Mouse (Mus musculus) spleen, adult 2 months (tissue): ENCODE measurements around the gene Kcnh6.

Experiments used
- CTCF ChIP-seq: fragments of 200-500 bp; IDR thresholded peaks from 2 replicates; pipeline ENCODE4 v1.5.1; 2011; ENCODE audit warnings: mild to moderate bottlenecking, inconsistent platforms; ENCODE audit not compliant: insufficient read depth, insufficient read length, insufficient replicate concordance; ENCODE audit errors: extremely low read depth
- POLR2A ChIP-seq: fragments of 200-500 bp; IDR thresholded peaks from 2 replicates; pipeline ENCODE4 v1.6.1; 2011; ENCODE audit warnings: low read depth, low read length, inconsistent platforms

- no peak for TF ChIP-seq CTCF
- TF ChIP-seq POLR2A: no peak
These were observed 13.5 kb upstream of the Kcnh6 start, which contains the start of gene Ace3 for GRCm38 (mm10) chr11:105994375-105994774.
